19 mouse cellular contexts compared by ENCODE assay signal in genomic region chr1:188407176-188407575, GRCm38 (mm10).
"Had no signal": no experiment of that assay in that cellular context is flagged by ENCODE, and none has a peak within 500 bp of the region (broad histone marks: within the 10 kb centered on the region; RNA-seq: fewer than 3 reads in every experiment).

No protein-coding gene starts in this region.

- H3K9me3 ChIP-seq: kidney, embryonic 15.5 days; lung, embryonic 15.5 days; midbrain, embryonic 12.5 days; midbrain, embryonic 15.5 days; neural tube, embryonic 12.5 days; neural tube, embryonic 15.5 days; stomach, embryonic 15.5 days had no signal

- H3K27ac ChIP-seq: kidney, embryonic 15.5 days; left cerebral cortex, adult 2 months; lung, embryonic 15.5 days; midbrain, embryonic 12.5 days; midbrain, embryonic 15.5 days; neural tube, embryonic 12.5 days; neural tube, embryonic 15.5 days; stomach, embryonic 15.5 days had no signal

- H3K36me3 ChIP-seq: kidney, embryonic 15.5 days; lung, embryonic 15.5 days; midbrain, embryonic 12.5 days; midbrain, embryonic 15.5 days; neural tube, embryonic 12.5 days; neural tube, embryonic 15.5 days; stomach, embryonic 15.5 days had no signal

- H3K4me2 ChIP-seq: kidney, embryonic 15.5 days; lung, embryonic 15.5 days; midbrain, embryonic 12.5 days; midbrain, embryonic 15.5 days; neural tube, embryonic 12.5 days; neural tube, embryonic 15.5 days; stomach, embryonic 15.5 days had no signal

- ATAC-seq: intestine, postnatal 0 days; midbrain, embryonic 15.5 days had no signal

- DNase-seq: kidney, adult 8-10 months; kidney, postnatal 10 days; kidney, postnatal 36 days; layer of hippocampus, postnatal 36 days; lung, postnatal 10 days; lung, postnatal 36 days; right cerebral cortex, adult 18-20 months; right cerebral cortex, postnatal 14 days; right cerebral cortex, postnatal 4 days; thymus, postnatal 36 days had no signal

- H3K9ac ChIP-seq: kidney, embryonic 15.5 days; lung, embryonic 15.5 days; midbrain, embryonic 12.5 days; midbrain, embryonic 15.5 days; neural tube, embryonic 12.5 days; neural tube, embryonic 15.5 days; stomach, embryonic 15.5 days had no signal

- H3K27me3 ChIP-seq: kidney, embryonic 15.5 days; lung, embryonic 15.5 days; midbrain, embryonic 12.5 days; midbrain, embryonic 15.5 days; neural tube, embryonic 12.5 days; neural tube, embryonic 15.5 days; stomach, embryonic 15.5 days had no signal

- H3K4me1 ChIP-seq: kidney, embryonic 15.5 days; lung, embryonic 15.5 days; midbrain, embryonic 12.5 days; midbrain, embryonic 15.5 days; neural tube, embryonic 12.5 days; neural tube, embryonic 15.5 days; stomach, embryonic 15.5 days had no signal

- H3K4me3 ChIP-seq: kidney, embryonic 15.5 days; left cerebral cortex, adult 2 months; lung, embryonic 15.5 days; midbrain, embryonic 12.5 days; midbrain, embryonic 15.5 days; neural tube, embryonic 12.5 days; neural tube, embryonic 15.5 days; stomach, embryonic 15.5 days had no signal
